Mouse (Mus musculus): Measurements from ENCODE around the gene Drosha. TPM values are rescaled to one million over a fixed set of nuclear protein-coding genes. Genes with fewer than 3 reads are reported as not detected.

Drosha gene
- polyA plus RNA-seq, 1 experiment, result 14.4 TPM

DNA sequence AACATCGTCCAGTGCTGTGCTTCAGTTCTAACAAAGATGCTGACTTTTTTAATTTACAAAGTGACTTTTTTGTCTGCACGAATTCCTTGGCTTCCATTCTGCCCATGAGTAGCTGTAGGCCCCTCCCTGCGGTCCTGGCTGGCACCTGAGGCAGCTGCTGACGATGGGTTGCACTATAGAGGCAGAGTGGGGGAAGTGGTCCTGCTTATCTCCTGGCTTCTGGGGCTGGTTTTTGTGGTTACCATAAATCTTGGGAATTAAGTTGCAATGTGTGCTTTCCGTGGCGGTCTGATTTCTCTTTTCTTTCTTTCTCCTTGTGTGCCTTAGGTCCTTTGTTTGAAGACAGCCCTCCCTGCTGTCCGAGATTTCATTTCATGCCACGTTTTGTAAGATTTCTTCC, 42.7 kb downstream of the Drosha start:
- Histone ChIP-seq H3K4me3 (ENCODE audit: control insufficient read depth, low read depth, low read length) (no peak overlapping the region), H3K27me3 (ENCODE audit: control insufficient read depth, insufficient read depth, low read length) (no peaks in the 10 kb centered on the region), H3K27ac (ENCODE audit: control insufficient read depth, insufficient read depth, low read depth, low read length) (no peak overlapping the region), H3K36me3 (ENCODE audit: control insufficient read depth, insufficient read depth, low read length) (no peaks in the 10 kb centered on the region), H3K4me1 (ENCODE audit: control insufficient read depth, insufficient read depth, low read length) (no peaks in the 10 kb centered on the region)
- no peak for TF ChIP-seq CTCF (IDR thresholded peaks at IDR 0.05; ENCODE audit: control insufficient read depth, insufficient read depth, insufficient replicate concordance, low read depth, low read length)
- TF ChIP-seq POLR2A (IDR thresholded peaks at IDR 0.05; ENCODE audit: control insufficient read depth, low read depth, low read length), result no peak

DNA sequence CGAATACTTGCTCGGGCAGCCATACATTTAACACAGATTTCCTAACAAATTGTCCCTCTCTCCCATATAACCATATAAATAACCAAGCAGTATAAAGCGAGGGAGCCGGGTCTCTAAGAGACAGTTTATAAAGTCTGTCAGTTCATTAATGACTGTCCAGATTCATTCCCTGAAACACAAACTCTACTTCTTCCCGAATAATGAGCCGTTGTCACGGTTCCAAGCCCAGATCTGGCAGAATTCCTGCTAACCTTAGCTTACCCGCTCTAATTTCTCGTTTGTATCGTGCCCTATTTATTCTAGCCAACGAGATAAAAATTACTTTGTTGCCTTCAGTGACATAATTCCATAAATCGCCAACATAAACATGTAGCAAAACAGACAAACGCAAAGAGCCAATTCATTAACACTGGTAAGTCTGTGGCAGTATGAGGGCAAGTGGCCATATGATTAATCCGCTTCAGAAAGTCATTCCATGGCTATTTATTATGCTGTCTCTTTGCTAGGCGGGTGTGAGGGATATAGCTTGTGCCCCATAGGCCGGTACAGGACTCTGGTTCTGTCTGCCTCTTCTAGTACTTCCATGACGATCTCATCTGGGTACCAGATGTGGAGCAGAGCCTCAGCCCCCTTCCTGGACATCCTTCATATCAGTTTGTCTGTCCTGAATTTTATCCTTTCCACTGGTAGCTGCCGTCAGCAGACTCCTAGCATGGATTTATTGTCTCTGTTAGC, 51.0 kb downstream of the Drosha start:
- no peak overlapping the region for H3K27ac ChIP-seq (ENCODE audit: control insufficient read depth, insufficient read depth, low read depth, low read length)
- H3K27me3 ChIP-seq (ENCODE audit: control insufficient read depth, insufficient read depth, low read length), result no peaks in the 10 kb centered on the region
- no peaks in the 10 kb centered on the region for H3K36me3 ChIP-seq (ENCODE audit: control insufficient read depth, insufficient read depth, low read length)
- H3K4me1 ChIP-seq (ENCODE audit: control insufficient read depth, insufficient read depth, low read length), result no peaks in the 10 kb centered on the region
- TF ChIP-seq POLR2A (IDR thresholded peaks at IDR 0.05; ENCODE audit: control insufficient read depth, low read depth, low read length), result no peak
- TF ChIP-seq CTCF (IDR thresholded peaks at IDR 0.05; ENCODE audit: control insufficient read depth, insufficient read depth, insufficient replicate concordance, low read depth, low read length), result no peak
- H3K4me3 ChIP-seq (ENCODE audit: control insufficient read depth, low read depth, low read length), result no peak overlapping the region

DNA sequence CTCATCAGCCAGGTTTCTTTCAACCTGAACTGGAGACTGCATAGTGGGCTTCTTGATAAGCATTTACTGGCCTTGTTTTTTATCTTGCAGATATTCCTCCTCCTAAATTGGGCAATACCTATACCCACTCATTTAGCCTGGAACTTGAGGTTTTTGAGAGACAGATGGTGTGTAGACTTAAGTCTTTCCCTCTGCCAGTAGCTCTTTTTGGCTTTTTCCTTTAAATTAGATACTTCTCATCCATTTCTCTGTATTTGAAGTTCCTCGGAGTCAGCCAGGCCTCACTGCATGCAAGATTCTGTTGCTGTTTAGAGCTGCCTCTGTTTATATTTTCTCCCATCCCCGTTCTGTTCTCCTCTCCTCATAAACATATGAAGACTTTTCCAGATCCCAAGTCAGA, 51.7 kb downstream of the Drosha start:
- Histone ChIP-seq H3K4me1 (ENCODE audit: control insufficient read depth, insufficient read depth, low read length) (no peaks in the 10 kb centered on the region), H3K27ac (ENCODE audit: control insufficient read depth, insufficient read depth, low read depth, low read length) (no peak overlapping the region), H3K27me3 (ENCODE audit: control insufficient read depth, insufficient read depth, low read length) (no peaks in the 10 kb centered on the region), H3K36me3 (ENCODE audit: control insufficient read depth, insufficient read depth, low read length) (no peaks in the 10 kb centered on the region), H3K4me3 (ENCODE audit: control insufficient read depth, low read depth, low read length) (no peak overlapping the region)
- TF ChIP-seq POLR2A (IDR thresholded peaks at IDR 0.05; ENCODE audit: control insufficient read depth, low read depth, low read length) (no peak), CTCF (IDR thresholded peaks at IDR 0.05; ENCODE audit: control insufficient read depth, insufficient read depth, insufficient replicate concordance, low read depth, low read length) (no peak)

DNA sequence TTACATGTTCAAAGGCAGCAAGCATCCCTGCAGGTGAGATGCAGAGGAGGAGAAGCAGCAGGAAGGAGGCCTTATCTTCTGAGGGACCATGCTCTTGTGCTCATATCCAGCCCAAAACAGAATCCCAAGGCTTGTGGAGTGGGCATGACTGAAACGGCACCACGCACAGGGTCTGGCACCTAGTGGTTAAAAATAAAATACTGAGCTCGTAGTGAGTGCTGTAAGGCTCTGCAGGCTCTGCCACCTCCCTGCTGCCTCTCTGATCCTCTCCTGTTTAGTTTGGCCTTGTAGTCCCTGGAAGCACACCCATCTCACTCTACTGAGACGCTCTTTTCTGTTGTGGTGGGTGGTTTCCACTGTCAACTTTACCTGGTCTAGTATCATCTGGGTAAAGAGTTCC, 52.3 kb downstream of the Drosha start:
- Histone ChIP-seq H3K27me3 (ENCODE audit: control insufficient read depth, insufficient read depth, low read length) (no peaks in the 10 kb centered on the region), H3K4me1 (ENCODE audit: control insufficient read depth, insufficient read depth, low read length) (no peaks in the 10 kb centered on the region), H3K36me3 (ENCODE audit: control insufficient read depth, insufficient read depth, low read length) (no peaks in the 10 kb centered on the region), H3K27ac (ENCODE audit: control insufficient read depth, insufficient read depth, low read depth, low read length) (no peak overlapping the region), H3K4me3 (ENCODE audit: control insufficient read depth, low read depth, low read length) (no peak overlapping the region)
- TF ChIP-seq CTCF (IDR thresholded peaks at IDR 0.05; ENCODE audit: control insufficient read depth, insufficient read depth, insufficient replicate concordance, low read depth, low read length), result no peak
- no peak for TF ChIP-seq POLR2A (IDR thresholded peaks at IDR 0.05; ENCODE audit: control insufficient read depth, low read depth, low read length)

DNA sequence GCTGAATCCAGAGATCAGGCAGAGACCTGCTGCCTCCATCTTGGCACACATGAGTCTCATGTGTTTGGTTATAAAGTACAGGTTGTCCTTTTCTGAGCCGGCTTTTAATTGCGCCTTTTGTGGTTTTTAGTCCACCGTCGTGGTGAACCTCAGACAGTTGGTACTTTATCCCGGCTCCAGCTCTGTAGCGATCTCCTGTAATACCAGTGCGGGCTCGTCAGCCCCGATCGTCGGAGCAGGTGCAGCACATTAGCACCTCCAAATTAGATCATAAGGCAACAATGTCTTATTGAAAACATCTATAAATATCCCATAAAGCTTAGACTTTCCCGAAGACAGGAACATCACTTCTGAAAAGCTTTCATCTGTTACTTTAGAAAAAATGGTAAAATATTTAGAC, 53.3 kb downstream of the Drosha start:
- peaks cover 1% of the 10 kb centered on the region; the same call in 1 of the 2 replicates for H3K36me3 ChIP-seq (ENCODE audit: control insufficient read depth, insufficient read depth, low read length)

DNA sequence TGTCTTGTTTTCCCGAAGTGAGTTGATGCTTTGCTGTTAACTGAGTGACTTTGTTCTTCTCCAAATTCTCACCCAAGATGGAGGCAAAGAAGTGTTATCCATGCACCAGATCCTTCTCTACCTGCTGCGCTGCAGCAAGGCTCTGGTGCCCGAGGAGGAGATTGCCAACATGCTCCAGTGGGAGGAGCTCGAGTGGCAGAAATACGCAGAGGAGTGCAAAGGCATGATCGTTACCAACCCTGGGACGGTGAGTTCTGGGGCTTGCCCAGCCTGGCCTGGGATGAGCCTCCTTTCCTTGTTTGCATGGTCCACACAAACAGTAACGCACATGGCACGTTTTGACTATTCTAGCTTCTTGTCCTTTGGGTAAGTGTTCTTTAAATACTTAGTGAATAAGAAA, 54.0 kb downstream of the Drosha start:
- Histone ChIP-seq H3K27ac (ENCODE audit: control insufficient read depth, insufficient read depth, low read depth, low read length) (no peak overlapping the region), H3K36me3 (ENCODE audit: control insufficient read depth, insufficient read depth, low read length) (peaks cover 1% of the 10 kb centered on the region; the same call in 1 of the 2 replicates), H3K27me3 (ENCODE audit: control insufficient read depth, insufficient read depth, low read length) (no peaks in the 10 kb centered on the region), H3K4me1 (ENCODE audit: control insufficient read depth, insufficient read depth, low read length) (no peaks in the 10 kb centered on the region), H3K4me3 (ENCODE audit: control insufficient read depth, low read depth, low read length) (no peak overlapping the region)
- TF ChIP-seq POLR2A (IDR thresholded peaks at IDR 0.05; ENCODE audit: control insufficient read depth, low read depth, low read length), result no peak
- no peak for TF ChIP-seq CTCF (IDR thresholded peaks at IDR 0.05; ENCODE audit: control insufficient read depth, insufficient read depth, insufficient replicate concordance, low read depth, low read length)

More for the DNA sequence above, 53.3 kb downstream of the Drosha start:
- Histone ChIP-seq H3K4me1 (ENCODE audit: control insufficient read depth, insufficient read depth, low read length) (no peaks in the 10 kb centered on the region), H3K4me3 (ENCODE audit: control insufficient read depth, low read depth, low read length) (no peak overlapping the region), H3K27me3 (ENCODE audit: control insufficient read depth, insufficient read depth, low read length) (no peaks in the 10 kb centered on the region), H3K27ac (ENCODE audit: control insufficient read depth, insufficient read depth, low read depth, low read length) (no peak overlapping the region)
- no peak for TF ChIP-seq POLR2A (IDR thresholded peaks at IDR 0.05; ENCODE audit: control insufficient read depth, low read depth, low read length)
- no peak for TF ChIP-seq CTCF (IDR thresholded peaks at IDR 0.05; ENCODE audit: control insufficient read depth, insufficient read depth, insufficient replicate concordance, low read depth, low read length)

DNA sequence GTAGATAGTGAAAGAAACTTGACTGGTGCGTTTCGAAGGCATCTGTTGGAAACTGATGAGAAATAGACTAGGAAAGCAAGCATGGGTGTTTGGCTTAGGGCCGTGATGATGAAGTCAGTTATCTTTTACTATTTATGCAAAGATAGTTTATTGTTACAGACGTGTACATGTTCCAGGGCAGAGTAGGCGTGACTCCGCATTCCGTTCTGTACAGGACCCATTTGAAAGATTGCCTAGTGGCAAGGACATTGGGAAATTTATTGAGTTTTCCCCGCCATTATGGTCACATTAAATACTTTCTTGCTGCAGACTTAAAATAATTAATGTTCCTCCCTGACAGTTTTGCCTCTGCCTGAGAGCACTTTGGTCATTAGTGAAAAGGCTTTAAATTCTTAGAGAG, 55.3 kb downstream of the Drosha start:
- H3K36me3 ChIP-seq (ENCODE audit: control insufficient read depth, insufficient read depth, low read length), result peaks cover 1% of the 10 kb centered on the region; the same call in 1 of the 2 replicates
- H3K27me3 ChIP-seq (ENCODE audit: control insufficient read depth, insufficient read depth, low read length), result no peaks in the 10 kb centered on the region
- H3K27ac ChIP-seq (ENCODE audit: control insufficient read depth, insufficient read depth, low read depth, low read length), result no peak overlapping the region
- H3K4me3 ChIP-seq (ENCODE audit: control insufficient read depth, low read depth, low read length), result no peak overlapping the region
- no peaks in the 10 kb centered on the region for H3K4me1 ChIP-seq (ENCODE audit: control insufficient read depth, insufficient read depth, low read length)
- TF ChIP-seq CTCF (IDR thresholded peaks at IDR 0.05; ENCODE audit: control insufficient read depth, insufficient read depth, insufficient replicate concordance, low read depth, low read length) (no peak), POLR2A (IDR thresholded peaks at IDR 0.05; ENCODE audit: control insufficient read depth, low read depth, low read length) (no peak)

All from testis, adult 2 months (tissue).